Mouse (Mus musculus): Measurements from ENCODE around the gene Slc22a20. TPM values are rescaled to one million over a fixed set of nuclear protein-coding genes. Genes with fewer than 3 reads are reported as not detected.
A peak's percentile ranks its signal among the peaks of the same experiment; 100 is the strongest.

The Slc22a20 gene
- polyA plus RNA-seq, 1 experiment from 2014 or later, result not detected

DNA sequence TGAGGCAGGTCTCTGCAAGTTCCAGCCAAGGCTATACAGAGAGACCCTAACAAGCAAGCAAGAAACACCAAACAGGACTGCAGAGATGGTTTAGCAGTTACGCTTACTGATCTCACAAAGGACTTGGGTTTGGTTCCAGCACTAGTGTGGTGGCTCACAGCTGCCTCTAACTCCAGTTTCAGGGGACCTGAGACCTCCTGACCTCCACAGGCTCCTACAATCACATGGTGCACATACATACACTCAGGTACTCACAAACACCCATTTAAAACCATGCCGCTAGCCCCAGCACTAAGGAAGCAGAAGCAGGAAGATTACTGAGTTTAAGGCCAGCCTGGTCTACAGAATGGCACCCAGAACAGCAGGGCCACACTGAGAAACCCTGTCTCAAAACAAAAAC, 21.1 kb downstream of the Slc22a20 start:
- WGBS (ENCODE audit: insufficient replicate concordance), result 85% methylated on average over 2 of the region's 2 CpGs
- Histone ChIP-seq H3K36me3 (peaks cover 21% of the 10 kb centered on the region), H3K4me1 (replicated peaks) (peaks cover 85% of the 10 kb centered on the region), H3K27me3 (no peaks in the 10 kb centered on the region), H3K4me3 (replicated peaks) (peak overlapping the region; percentile 76), H3K4me2 (peak overlapping the region; percentile 84), H3K9ac (peak overlapping the region; percentile 85), H3K27ac (peak overlapping the region; percentile 80), H3K9me3 (replicated peaks) (no peaks in the 10 kb centered on the region)
- ATAC-seq (ENCODE audit: low read depth), result no peak
- DNase-seq, result no peak

DNA sequence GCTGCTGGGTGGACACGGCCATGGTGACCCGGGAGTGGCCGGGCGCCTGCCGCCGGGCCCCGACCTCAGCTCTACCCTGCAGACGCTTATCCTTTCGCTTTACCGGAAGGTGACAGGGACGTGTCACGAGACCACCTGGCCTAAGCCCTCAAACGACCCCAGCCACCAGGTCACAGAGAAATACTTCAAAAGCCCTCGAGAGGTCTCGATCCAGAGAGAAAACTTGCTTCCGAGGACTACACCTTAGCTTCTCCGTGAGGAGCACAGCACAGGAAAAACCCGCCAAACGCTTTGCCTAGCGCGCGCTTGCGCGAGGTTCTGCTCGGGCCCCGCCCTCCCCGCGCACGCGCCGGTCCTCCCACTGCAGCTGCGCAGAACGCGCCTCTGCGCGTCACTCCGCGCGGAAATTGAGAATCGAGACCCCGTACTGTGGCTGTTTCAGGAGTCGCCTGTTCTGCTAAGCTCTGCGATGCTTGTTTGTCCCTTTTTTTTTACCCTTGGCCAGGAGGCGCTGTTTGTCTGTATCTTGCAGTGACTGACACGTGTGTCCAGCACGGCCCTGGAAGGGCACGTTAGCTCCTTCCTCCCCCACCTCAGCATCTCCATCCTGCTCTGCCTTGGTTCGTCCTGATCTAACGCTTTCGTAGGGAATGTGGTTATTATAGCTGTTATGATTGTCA, 21.9 kb downstream of the Slc22a20 start, which contains the start of gene Pola2:
Gene Pola2 (minus strand): TSS at position 320 of the 680 bp plus-strand sequence.
- Histone ChIP-seq H3K9me3 (replicated peaks) (no peaks in the 10 kb centered on the region), H3K9ac (peak within 1 kb of the TSS; percentile 85), H3K4me2 (peak within 1 kb of the TSS; percentile 84), H3K36me3 (peaks cover 29% of the 10 kb centered on the region), H3K27ac (peak within 1 kb of the TSS; percentile 80), H3K4me3 (replicated peaks) (peak within 1 kb of the TSS; percentile 76), H3K27me3 (no peaks in the 10 kb centered on the region), H3K4me1 (replicated peaks) (peaks cover 79% of the 10 kb centered on the region)
- WGBS (ENCODE audit: insufficient replicate concordance), result under 1% methylated on average over 50 of the region's 50 CpGs
- DNase-seq, result peak; percentile 87
- peak; percentile 68 for ATAC-seq (ENCODE audit: low read depth)

DNA sequence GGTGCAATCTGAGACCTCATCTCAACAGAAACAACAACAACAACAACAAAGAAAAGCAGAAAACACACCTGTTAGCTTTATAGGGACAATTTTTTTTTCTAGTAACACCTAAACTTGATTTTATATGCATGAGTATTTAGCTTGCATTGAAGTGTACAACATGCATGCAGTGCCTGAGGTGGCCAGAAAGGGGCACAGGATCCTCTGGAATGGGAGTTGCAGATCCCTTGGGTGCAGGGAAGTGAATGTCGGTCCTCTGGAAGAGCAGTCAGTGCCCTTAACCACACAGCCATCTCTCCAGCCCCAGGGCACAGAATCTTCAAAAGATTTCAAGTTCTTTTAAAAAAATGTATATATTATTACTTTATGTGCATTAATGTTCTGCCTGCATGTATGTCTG, 23.3 kb downstream of the Slc22a20 start:
- 21% methylated on average over 1 of the region's 1 CpGs for WGBS (ENCODE audit: insufficient replicate concordance)
- DNase-seq, result no peak
- H3K4me1 ChIP-seq (replicated peaks), result peaks cover 72% of the 10 kb centered on the region
- no peak for ATAC-seq (ENCODE audit: low read depth)
- H3K4me2 ChIP-seq, result peak overlapping the region; percentile 84
- peaks cover 43% of the 10 kb centered on the region for H3K36me3 ChIP-seq
- H3K27me3 ChIP-seq, result no peaks in the 10 kb centered on the region
- no peaks in the 10 kb centered on the region for H3K9me3 ChIP-seq (replicated peaks)
- peak overlapping the region; percentile 85 for H3K9ac ChIP-seq
- peak overlapping the region; percentile 76 for H3K4me3 ChIP-seq (replicated peaks)
- H3K27ac ChIP-seq, result peak overlapping the region; percentile 80

DNA sequence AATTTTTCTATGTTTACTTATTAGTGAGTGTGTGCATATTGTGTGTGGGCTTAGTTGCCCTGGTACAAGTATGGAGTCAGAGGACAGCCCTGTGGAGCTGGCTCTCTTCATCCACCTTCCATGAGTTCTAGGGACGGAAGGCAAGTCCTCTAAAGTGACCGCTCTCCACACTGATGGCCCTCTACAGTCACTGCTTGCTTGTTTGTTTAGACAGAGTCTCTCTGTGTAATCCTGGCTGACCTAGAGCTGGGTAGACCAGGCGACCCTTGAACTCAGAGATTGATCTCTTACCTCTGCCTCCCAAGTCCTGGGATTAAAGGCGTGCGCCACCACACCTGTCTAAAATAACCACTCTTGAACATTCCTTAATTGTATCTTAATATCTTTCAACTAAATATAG, 28.6 kb downstream of the Slc22a20 start:
- peaks cover 48% of the 10 kb centered on the region for H3K4me1 ChIP-seq (replicated peaks)
- 76% methylated on average over 5 of the region's 5 CpGs for WGBS (ENCODE audit: insufficient replicate concordance)
- no peak for DNase-seq
- H3K27ac ChIP-seq, result peak overlapping the region; percentile 50; the same call in 1 of the 2 replicates
- H3K27me3 ChIP-seq, result no peaks in the 10 kb centered on the region
- H3K9me3 ChIP-seq (replicated peaks), result no peaks in the 10 kb centered on the region
- no peak overlapping the region for H3K4me2 ChIP-seq
- no peak overlapping the region for H3K4me3 ChIP-seq (replicated peaks)
- ATAC-seq (ENCODE audit: low read depth), result 0 out of 2 replicates have a peak, but pooled peaks have one; percentile 46
- peaks cover 93% of the 10 kb centered on the region for H3K36me3 ChIP-seq
- no peak overlapping the region for H3K9ac ChIP-seq

DNA sequence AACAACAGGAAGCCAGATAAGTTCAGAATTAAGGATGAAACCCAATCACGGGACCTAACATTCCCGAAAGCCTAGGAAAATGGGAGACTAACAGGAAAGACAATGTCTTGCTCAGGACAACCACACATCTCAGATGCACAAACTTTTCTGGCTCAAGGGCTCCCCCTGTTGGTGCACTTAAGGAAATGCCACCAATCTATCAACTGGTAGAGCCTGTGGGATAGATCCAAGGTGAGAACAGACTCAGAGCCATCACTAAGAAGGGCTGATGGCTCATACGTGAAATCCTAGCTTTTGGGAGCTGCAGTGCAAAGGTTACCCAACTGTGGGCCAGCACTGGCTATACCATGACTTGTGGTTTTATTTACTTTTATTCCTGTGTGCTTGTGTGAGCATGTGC, 29.3 kb downstream of the Slc22a20 start:
- Histone ChIP-seq H3K9me3 (replicated peaks) (no peaks in the 10 kb centered on the region), H3K36me3 (peaks cover 97% of the 10 kb centered on the region), H3K27ac (peak overlapping the region; percentile 50; the same call in 1 of the 2 replicates), H3K9ac (no peak overlapping the region), H3K4me2 (no peak overlapping the region), H3K4me3 (replicated peaks) (no peak overlapping the region), H3K27me3 (no peaks in the 10 kb centered on the region), H3K4me1 (replicated peaks) (peaks cover 48% of the 10 kb centered on the region)
- WGBS (ENCODE audit: insufficient replicate concordance), result 20% methylated on average over 3 of the region's 3 CpGs
- DNase-seq (peak; percentile 64), ATAC-seq (ENCODE audit: low read depth) (peak; percentile 54; the same call in 1 of the 2 replicates)

DNA sequence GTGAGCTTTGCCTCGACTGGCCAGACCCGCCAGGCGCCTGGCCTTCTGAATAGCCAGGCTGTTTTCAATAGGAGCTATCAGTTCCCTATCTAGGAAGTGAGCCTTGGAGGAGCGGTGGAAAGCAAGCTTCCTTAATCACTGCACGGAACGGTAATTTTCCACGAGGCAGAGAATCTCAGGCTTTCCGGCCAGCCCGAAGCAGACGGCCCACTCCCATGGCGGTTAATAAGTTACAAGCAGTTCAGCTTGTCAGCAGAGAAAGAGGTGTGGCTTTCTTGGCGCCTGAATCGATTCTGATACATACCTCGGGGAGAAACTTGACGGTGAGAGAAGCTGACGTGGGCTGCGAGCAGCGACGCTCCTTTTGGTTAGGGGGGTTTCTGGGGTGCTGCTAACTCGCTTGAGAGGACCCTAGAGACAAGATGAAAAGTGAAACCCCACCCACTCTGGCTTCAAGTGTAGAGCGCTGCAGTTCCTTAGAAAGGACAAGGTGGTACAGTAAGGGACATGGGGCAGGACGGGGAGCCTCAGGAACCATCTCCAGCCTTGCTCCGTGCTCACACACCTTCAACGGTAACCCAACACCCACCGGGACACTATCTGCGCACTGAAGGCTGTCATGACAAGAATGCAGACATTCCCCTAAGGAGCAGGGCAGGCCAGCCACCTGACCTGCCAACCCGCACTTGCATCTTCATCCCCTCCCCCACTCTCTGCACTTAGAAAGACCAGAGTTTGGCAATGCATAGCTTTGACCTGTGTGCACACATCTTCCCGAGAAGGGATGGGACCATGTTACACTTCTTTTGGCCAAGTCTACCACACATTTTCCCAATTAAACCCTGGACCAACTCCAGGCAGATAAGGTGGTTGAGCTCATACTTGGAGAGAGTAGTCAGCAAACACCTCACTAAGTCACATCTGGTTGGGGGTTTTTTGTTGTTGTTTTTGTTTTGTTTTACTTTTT, 30.0 kb downstream of the Slc22a20 start:
- no peak for DNase-seq
- Histone ChIP-seq H3K9me3 (replicated peaks) (no peaks in the 10 kb centered on the region), H3K27me3 (no peaks in the 10 kb centered on the region), H3K9ac (0 out of 2 replicates have a peak overlapping the region, but pooled peaks have one; percentile 6), H3K4me3 (replicated peaks) (no peak overlapping the region), H3K4me1 (replicated peaks) (peaks cover 43% of the 10 kb centered on the region), H3K4me2 (peak overlapping the region; percentile 35), H3K27ac (peak overlapping the region; percentile 47; the same call in 1 of the 2 replicates), H3K36me3 (peaks cover 97% of the 10 kb centered on the region)
- 80% methylated on average over 28 of the region's 28 CpGs for WGBS (ENCODE audit: insufficient replicate concordance)
- no peak for ATAC-seq (ENCODE audit: low read depth)

DNA sequence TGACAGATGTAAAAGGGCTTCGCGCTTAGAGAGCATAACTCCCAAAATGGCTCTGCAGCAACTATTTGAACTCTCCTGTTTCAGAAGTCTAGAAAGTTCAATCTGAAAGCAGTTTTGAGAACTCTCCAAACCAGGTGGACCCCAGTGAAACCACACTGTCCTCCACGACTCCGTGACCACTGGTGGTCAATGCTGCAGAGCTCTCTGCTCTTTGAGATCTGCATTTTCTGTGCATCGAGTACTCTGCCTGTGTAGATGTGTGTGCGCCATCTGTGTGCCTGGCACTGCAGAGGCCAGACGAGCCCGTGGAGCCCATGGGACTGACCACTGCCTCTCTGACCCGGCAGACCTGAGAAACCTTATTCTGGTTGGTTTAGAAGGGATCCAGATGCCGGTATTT, 31.0 kb downstream of the Slc22a20 start:
- 89% methylated on average over 10 of the region's 10 CpGs for WGBS (ENCODE audit: insufficient replicate concordance)
- Histone ChIP-seq H3K4me3 (replicated peaks) (no peak overlapping the region), H3K4me1 (replicated peaks) (peaks cover 36% of the 10 kb centered on the region), H3K27me3 (no peaks in the 10 kb centered on the region), H3K9ac (no peak overlapping the region), H3K27ac (no peak overlapping the region), H3K9me3 (replicated peaks) (no peaks in the 10 kb centered on the region), H3K36me3 (peaks cover 97% of the 10 kb centered on the region), H3K4me2 (no peak overlapping the region)
- DNase-seq (no peak), ATAC-seq (ENCODE audit: low read depth) (no peak)

DNA sequence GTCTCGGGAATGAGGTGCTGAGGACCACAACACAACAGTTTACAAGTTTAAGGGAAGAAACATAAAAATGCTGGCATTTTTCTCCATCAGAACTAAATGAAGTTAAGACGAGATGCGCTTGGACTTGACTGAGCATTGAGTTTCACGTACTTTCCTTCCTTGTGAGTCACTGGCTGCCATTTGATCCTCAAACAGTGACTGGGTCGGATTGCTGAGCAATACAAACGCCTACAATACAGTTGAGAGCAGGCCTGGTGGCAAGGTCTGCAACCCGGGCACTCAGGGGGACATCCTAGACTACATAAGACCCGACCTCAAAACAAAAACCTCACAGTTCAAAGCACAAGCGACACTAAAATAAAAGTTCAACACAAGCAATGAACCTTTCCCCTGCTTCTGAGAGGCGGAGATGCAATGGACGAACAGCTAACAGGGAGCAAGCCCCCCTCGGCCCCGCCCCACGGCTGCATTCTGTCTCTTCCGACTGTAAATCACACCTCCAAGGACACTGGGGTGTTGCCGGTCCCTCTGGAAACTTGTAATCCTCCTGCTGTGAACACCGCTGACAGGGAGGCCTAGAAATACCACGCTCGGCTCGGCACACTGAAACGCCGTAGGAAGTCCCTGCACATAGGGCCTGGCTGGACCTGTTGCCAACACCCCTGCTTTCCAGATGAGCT, 31.8 kb downstream of the Slc22a20 start:
- H3K4me1 ChIP-seq (replicated peaks), result peaks cover 36% of the 10 kb centered on the region
- no peak overlapping the region for H3K4me2 ChIP-seq
- ATAC-seq (ENCODE audit: low read depth) (no peak), DNase-seq (no peak)
- H3K27ac ChIP-seq, result no peak overlapping the region
- H3K36me3 ChIP-seq, result peaks cover 97% of the 10 kb centered on the region
- no peaks in the 10 kb centered on the region for H3K9me3 ChIP-seq (replicated peaks)
- H3K4me3 ChIP-seq (replicated peaks), result no peak overlapping the region
- 90% methylated on average over 22 of the region's 22 CpGs for WGBS (ENCODE audit: insufficient replicate concordance)
- no peak overlapping the region for H3K9ac ChIP-seq
- no peaks in the 10 kb centered on the region for H3K27me3 ChIP-seq

DNA sequence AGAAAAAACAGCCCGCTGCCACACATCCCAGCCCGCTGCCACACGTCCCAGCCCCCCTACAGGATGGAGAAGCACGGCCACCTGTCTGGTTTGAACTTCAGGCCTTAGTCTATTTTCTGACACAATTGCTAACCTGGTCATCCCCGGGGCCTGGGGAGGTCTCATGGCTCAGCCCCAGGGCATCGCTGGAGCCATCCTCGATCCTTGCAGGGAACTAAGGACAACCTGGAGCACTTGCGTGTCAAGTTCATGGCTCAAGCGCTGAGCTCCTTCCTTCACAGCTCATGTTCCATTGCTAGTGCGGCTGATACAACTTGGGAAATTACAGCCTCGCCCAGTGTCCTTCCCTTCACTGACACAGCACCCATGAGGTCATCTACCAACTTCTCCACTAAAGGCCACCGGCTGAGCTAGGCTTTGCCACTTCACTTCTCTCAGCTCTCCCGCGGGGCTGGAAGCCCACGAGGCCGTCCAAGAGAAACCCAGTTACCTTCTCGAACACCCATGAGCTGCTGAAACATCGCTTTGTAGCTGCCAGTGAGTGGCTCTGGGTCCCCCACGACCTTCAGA, 32.7 kb downstream of the Slc22a20 start:
- Histone ChIP-seq H3K27me3 (no peaks in the 10 kb centered on the region), H3K36me3 (peaks cover 97% of the 10 kb centered on the region), H3K4me3 (replicated peaks) (no peak overlapping the region), H3K4me2 (no peak overlapping the region), H3K27ac (no peak overlapping the region), H3K9ac (no peak overlapping the region), H3K9me3 (replicated peaks) (no peaks in the 10 kb centered on the region), H3K4me1 (replicated peaks) (peaks cover 33% of the 10 kb centered on the region)
- ATAC-seq (ENCODE audit: low read depth) (no peak), DNase-seq (no peak)
- WGBS (ENCODE audit: insufficient replicate concordance), result 90% methylated on average over 19 of the region's 19 CpGs

DNA sequence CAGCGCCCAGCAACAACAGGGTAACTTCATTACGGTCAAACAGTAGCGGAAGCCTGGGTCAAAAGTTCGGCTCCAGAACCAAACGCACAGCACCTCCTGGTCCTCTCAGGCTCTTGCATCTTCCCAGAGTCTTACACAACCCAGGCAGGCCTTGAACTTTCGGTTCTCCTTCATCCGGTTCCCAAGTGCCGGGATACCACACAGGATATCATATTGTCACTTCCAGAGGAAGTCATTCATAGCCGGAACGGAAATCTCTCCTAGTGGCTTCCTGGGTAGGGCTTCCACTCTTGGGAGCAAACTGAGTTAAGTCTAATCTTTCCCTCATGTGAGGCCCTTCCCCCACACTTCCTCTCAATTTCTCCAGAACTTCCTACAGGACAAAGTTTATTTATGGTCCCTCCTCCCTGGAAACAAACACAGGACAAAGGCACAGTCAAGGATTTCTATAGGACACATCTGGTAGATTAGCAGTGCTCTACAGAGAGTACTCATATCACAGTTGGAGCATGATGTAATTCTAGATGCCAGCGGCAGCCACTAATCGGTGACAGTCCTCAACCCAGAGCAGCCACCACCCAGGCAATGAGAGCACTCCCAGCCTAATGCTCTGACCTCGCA, 33.8 kb downstream of the Slc22a20 start:
- Histone ChIP-seq H3K36me3 (peaks cover 99% of the 10 kb centered on the region), H3K27me3 (no peaks in the 10 kb centered on the region), H3K4me2 (no peak overlapping the region), H3K4me1 (replicated peaks) (peaks cover 30% of the 10 kb centered on the region), H3K27ac (peak overlapping the region; percentile 48; the same call in 1 of the 2 replicates), H3K9ac (no peak overlapping the region), H3K9me3 (replicated peaks) (no peaks in the 10 kb centered on the region), H3K4me3 (replicated peaks) (no peak overlapping the region)
- 0 out of 2 replicates have a peak, but pooled peaks have one; percentile 32 for ATAC-seq (ENCODE audit: low read depth)
- 71% methylated on average over 13 of the region's 13 CpGs for WGBS (ENCODE audit: insufficient replicate concordance)
- no peak for DNase-seq

All from liver, embryonic 13.5 days (tissue).